Mouse (Mus musculus) adrenal gland, postnatal 14 days (tissue): Measurements from ENCODE around the gene Rab5if. TPM values are rescaled to one million over a fixed set of nuclear protein-coding genes. Genes with fewer than 3 reads are reported as not detected.
A peak's percentile ranks its signal among the peaks of the same experiment; 100 is the strongest.
"Not testable (repeated sequence)": the region's sequence is repeated elsewhere in the genome, so short reads cannot be mapped to it uniquely, and the experiment has no call there.

Experiments
- DNase-seq: peaks from one replicate; pipeline ENCODE4 v3.0.0; 2021; ENCODE audit warnings: mixed read lengths
- total RNA-seq: library from RNA; stranded (reverse); gene quantifications from 2 replicates; pipeline ENCODE4 v1.2.3, GENCODE M21; 2021

The Rab5if gene
- total RNA-seq, 1 experiment from 2014 or later: 269 TPM

- no peak for DNase-seq
Measured at GRCm38 (mm10) chr2:156887017-156887416, 24.1 kb downstream of the Rab5if start, which contains the start of gene Sla2. Gene Sla2, minus strand, starts transcription at chr2:156887192.

DNA sequence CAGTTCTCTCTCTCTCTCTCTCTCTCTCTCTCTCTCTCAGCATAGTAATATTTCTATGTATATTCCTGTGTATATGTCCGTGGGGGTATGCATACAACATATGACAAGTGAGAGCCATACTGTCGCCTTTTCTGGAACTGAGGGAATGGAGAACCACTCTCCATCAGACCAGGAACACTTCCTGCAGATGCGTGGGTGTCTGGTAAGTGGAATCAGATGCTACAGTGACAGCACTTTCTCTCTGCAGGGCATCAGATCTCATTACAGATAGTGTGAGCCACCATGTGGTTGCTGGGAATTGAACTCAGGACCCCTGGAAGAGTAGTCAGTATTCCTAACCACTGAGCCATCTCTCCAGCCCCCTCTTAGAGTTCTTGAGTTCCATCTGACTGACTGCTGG is 25.6 kb downstream of the Rab5if start:
- DNase-seq: no peak

- DNase-seq: no peak
Measured at GRCm38 (mm10) chr2:156892240-156892639, 29.3 kb downstream of the Rab5if start.

DNA sequence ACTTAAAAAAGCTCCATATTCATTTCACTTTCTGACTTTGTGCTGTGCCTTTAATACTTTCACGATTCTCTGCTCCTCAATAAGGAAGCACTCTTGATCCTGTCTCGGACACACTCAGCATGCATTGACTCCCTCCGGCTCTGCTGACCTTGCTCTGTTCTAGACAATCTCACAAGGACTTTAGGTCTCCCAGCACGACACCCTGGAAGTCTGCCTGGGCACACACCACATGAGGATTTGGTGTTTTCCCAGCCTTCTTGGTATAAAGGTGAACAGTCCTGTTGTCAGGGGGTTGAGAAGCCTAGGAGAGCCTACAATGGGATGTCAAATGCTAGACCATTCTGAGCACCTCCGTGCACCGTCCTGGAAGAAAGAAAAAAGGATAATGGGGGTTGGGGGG is 29.9 kb downstream of the Rab5if start:
- DNase-seq: peak; percentile 52

- no peak for DNase-seq
Measured at GRCm38 (mm10) chr2:156894496-156895265, 31.8 kb downstream of the Rab5if start.

GRCm38 (mm10) chr2:156896384-156896914 is 33.5 kb downstream of the Rab5if start:
- DNase-seq: no peak

DNA sequence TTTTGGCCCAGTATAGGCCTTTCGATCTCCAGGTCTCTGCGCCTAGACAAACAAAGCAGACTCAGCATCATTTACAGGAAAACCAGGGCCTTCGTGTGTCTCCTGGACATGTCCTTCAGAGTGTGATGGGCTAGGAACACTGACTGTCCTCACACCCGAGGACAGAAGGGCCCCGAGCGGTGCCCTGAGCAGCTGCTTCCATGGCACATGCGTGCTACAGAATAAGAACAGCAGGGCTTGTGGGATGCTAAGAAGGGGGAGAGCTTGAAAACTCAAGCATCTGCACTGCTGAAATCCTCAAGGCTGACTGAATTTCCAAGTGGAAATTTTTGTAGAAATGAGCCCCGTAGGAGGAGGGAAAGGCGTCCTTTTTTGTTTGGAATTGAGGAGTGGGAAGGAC is 34.1 kb downstream of the Rab5if start:
- DNase-seq: no peak

DNA sequence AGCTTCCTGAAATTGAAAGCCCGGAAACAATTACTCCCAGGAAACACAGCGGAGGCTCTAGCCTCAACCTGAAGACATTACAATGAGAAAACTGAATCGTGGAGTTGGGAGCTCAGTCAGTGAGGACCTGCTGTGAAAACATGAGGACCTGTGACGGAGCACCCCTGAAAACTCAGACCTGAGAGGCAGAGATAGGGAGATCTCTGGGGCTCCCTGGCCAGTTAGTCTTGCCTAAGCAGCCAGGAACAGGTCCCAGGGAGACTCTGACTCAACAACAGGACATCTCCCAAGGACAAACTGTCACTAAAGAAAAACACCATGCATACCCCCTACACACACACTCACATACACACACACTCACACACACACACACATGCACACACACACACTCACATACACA is 35.4 kb downstream of the Rab5if start:
- no peak for DNase-seq

DNA sequence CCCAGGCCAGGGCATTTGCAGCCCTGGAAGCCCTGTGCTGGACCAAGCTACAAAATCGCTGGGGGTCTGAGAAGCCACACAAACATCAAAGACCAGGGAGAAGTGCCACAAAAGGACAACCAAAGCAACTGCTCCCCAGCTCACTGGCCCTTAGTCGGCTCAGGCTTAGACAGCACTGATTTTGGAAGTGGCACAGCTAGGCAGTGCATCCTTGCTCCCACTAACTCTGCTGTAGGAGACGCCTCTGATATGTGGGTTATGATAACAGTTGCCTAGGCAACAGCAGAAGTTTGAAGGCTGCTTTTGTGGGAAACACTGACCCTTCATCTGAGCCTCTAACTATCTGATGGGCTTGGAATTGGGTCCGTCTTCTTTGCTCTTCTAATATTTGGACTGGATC is 36.3 kb downstream of the Rab5if start:
- no peak for DNase-seq

GRCm38 (mm10) chr2:156901344-156901743 is 38.4 kb downstream of the Rab5if start:
- no peak for DNase-seq

DNA sequence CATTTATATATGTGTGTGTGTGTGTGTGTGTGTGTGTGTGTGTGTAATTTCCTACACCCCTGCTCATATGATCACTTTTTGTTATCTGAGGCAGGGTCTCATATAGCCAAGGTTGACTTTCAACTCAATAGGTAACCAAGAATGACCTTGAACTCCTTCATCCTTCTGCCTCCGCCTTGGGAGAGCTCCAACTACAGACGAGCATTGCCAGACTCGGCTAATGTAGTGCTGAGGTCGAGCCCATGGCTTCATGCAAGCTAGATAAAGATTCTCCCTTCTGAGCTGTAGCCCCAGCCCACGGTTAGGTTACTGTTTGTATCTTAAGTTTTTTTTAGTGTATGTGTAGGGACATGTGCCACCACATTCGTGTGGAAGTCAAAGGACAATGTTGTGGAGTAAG is 39.0 kb downstream of the Rab5if start:
- DNase-seq: no peak

DNA sequence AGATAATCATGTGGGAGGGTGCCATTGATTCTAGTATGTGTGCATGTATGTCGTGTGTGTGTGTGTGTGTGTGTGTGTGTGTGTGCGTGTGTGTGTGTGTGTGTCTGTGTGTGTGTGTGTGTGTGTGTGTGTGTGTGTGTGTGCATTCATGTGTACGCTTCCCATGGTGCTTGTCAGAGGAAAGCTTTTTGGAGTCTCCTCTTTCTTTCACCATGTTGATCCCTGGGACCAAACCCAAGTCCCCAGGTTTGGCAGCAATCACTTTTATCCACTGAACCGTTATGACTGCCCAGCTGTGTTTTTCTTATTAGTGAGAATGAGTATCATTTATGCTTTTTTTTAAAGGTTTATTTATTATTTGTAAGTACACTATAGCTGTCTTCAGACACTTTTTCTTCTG is 39.5 kb downstream of the Rab5if start:
- not testable (repeated sequence) for DNase-seq

DNA sequence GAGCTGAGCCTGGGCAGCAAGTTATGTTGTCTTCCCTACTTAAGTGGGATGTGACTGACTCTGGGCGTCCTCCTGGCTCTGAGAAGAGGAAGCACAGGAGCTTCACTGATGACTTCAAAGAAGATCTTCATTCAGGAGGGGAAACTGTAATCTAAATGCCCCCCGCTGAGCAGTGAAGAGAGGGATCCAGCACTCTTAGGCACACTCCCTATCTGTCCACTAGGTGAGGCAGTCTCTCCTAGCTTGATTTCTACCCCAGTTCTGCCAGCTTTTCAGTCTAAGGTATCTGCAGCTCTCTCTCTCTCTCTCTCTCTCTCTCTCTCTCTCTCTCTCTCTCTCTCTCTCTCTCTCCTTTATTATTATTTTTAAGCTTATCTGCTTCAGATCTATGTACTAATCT is 40.4 kb downstream of the Rab5if start:
- DNase-seq: no peak

DNA sequence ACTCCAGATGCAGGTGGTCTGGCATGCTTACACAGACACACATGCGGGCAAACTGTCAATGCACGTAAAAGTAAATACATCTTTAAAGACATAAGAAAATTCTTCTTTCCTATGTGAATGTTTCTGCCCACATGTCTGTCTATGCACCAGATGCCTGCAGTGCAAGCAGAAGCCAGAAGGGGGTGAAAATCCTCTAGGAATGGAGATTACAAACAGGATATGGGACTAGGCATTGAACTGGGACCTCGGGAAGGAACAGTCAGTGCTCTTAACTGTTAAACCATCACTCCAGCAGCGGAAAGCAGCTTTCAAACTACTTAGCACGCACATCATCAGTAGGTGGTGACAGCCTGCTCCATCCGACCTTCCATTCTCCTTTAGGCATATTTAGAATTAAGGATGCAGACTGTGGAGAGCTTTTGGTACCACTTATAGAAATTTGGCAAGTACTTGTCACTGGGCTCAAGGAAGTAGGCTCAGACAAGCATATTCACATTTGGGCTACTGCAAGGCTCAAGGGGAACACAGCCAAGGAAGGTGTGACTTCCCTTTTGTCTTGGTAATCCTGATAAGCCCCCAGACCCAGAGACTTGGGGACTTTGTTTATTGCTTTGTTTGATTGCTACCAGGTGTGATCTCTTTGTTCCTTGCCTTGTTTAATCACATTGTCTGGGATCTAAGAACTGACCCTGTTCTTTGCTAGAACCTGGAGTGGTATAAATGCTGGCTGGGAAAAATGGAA is 42.2 kb downstream of the Rab5if start:
- DNase-seq: peak; percentile 65

GRCm38 (mm10) chr2:156905931-156906330 is 43.0 kb downstream of the Rab5if start:
- DNase-seq: not testable (repeated sequence)

GRCm38 (mm10) chr2:156913191-156913590 is 50.3 kb downstream of the Rab5if start:
- DNase-seq: peak; percentile 21

GRCm38 (mm10) chr2:156915559-156915958 is 52.6 kb downstream of the Rab5if start:
- DNase-seq: no peak

- no peak for DNase-seq
Measured at GRCm38 (mm10) chr2:156916419-156917125, 53.6 kb downstream of the Rab5if start.

GRCm38 (mm10) chr2:156918562-156918961 is 55.6 kb downstream of the Rab5if start:
- DNase-seq: no peak

- not testable (repeated sequence) for DNase-seq
Measured at GRCm38 (mm10) chr2:156919191-156919590, 56.3 kb downstream of the Rab5if start.

- DNase-seq: no peak
Measured at GRCm38 (mm10) chr2:156919796-156920195, 56.9 kb downstream of the Rab5if start.

DNA sequence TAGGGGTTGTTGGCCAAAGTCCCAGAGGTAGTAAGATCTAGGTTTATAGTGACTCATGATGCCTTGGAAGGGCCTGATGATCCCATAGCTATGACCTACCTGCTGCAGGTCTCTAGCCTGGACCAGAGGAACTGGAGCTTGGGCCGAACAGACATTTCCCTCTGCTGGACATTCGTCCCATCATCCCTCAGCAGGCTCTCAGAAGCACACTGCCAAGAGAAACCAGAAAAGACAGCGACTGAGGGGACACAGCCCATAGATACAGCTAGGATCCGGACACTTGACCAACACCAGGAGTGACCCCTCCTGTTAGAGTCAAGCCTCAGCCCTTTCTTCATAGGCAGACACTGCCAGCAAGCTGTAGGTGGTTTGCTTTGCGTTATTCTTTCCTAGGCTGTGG is 60.1 kb downstream of the Rab5if start:
- no peak for DNase-seq
